Comparison of ENCODE assay signal across 9 mouse cellular contexts in the genomic region with DNA sequence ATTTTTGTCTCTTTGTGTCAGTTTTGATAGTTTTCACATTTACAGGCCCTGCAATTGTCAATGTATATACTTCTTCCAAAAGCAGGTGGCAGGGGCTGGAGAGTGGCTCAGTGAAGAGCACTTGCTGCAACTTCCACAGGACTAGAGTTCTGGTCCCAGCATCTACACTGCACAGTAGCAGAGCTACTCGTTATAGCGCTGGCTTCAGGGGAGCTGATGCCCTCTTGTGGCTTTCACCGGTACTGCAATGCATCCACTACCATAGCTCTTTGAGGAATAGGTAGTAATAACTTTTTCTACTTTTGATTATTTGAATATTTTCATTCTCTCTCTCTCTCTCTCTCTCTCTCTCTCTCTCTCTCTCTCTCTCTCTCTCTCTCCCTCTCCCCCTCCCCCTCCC.
DNase-seq lines count a peak whose midpoint lies in the region; ATAC-seq and TF ChIP-seq lines count a peak whose summit lies in the region.
"Had no signal": no experiment of that assay in that cellular context is flagged by ENCODE, and none has a peak within 500 bp of the region (broad histone marks: within the 10 kb centered on the region; RNA-seq: fewer than 3 reads in every experiment).

No protein-coding gene starts in this region.

- 3% methylated on average over 3 of the region's 3 CpGs for WGBS in heart, embryonic 10.5 days
- WGBS in kidney, adult 2 months: 3% methylated on average over 3 of the region's 3 CpGs
- 1% methylated on average over 3 of the region's 3 CpGs for WGBS in limb, embryonic 11.5 days

- H3K9ac ChIP-seq in limb, embryonic 11.5 days (ENCODE audit: low read length): no peak overlapping the region
- H3K9ac ChIP-seq: midbrain, embryonic 12.5 days had no signal

- peak; percentile 92 for DNase-seq in heart, adult 11 months
- no peak for DNase-seq in heart, embryonic 10.5 days (ENCODE audit: low spot score)
- peak; percentile 55 for DNase-seq in cerebellum, adult 9-11 months
- DNase-seq in gastrocnemius, adult 18-20 months (ENCODE audit: low spot score): peak; percentile 75
- peak; percentile 83 for DNase-seq in kidney, adult 2 months
- peak; percentile 86 for DNase-seq in limb, embryonic 11.5 days (ENCODE audit: low spot score)
- DNase-seq in spleen, postnatal 4 days (ENCODE audit: low spot score in 2 of 2): peak; percentile 85 to 94

- no peak overlapping the region for H3K27ac ChIP-seq in heart, embryonic 10.5 days
- no peak overlapping the region for H3K27ac ChIP-seq in kidney, adult 2 months (ENCODE audit: insufficient read depth, low read depth, low read length)
- no peak overlapping the region for H3K27ac ChIP-seq in limb, embryonic 11.5 days (replicated peaks; ENCODE audit: low read depth, low read length)
- H3K27ac ChIP-seq: midbrain, embryonic 12.5 days had no signal

- no peak for ATAC-seq in limb, embryonic 11.5 days (ENCODE audit: insufficient number of reproducible peaks, low FRiP score, low TSS enrichment, low read depth)
- peak; percentile 69 for ATAC-seq in monocyte, adult 5-6 weeks (replicated peaks; ENCODE audit: insufficient number of reproducible peaks, low FRiP score, low TSS enrichment, poor library complexity, severe bottlenecking)

- TF ChIP-seq POLR2A in kidney, adult 2 months (IDR thresholded peaks at IDR 0.05; ENCODE audit: low read depth, low read length): no peak

- TF ChIP-seq CTCF in kidney, adult 2 months (conservative IDR thresholded peaks at IDR 0.05; ENCODE audit: insufficient read depth, insufficient read length, low read depth, low read length): peak; percentile 98

- H3K4me2 ChIP-seq in limb, embryonic 11.5 days (ENCODE audit: low read depth, severe bottlenecking): no peak overlapping the region
- H3K4me2 ChIP-seq: midbrain, embryonic 12.5 days had no signal

- no peak overlapping the region for H3K4me3 ChIP-seq in heart, embryonic 10.5 days
- H3K4me3 ChIP-seq in kidney, adult 2 months (ENCODE audit: insufficient read depth, low read depth, low read length): no peak overlapping the region
- H3K4me3 ChIP-seq in limb, embryonic 11.5 days (ENCODE audit: low read depth, low read length): no peak overlapping the region
- H3K4me3 ChIP-seq: midbrain, embryonic 12.5 days had no signal

- H3K4me1 ChIP-seq in heart, embryonic 10.5 days: peaks cover 28% of the 10 kb centered on the region
- H3K4me1 ChIP-seq in kidney, adult 2 months (ENCODE audit: control insufficient read depth, insufficient read depth, low read length): no peaks in the 10 kb centered on the region
- no peaks in the 10 kb centered on the region for H3K4me1 ChIP-seq in limb, embryonic 11.5 days (ENCODE audit: control insufficient read depth, insufficient read depth, low read length)

- H3K27me3 ChIP-seq in heart, embryonic 10.5 days (ENCODE audit: insufficient read depth, poor library complexity, severe bottlenecking): no peaks in the 10 kb centered on the region
- H3K27me3 ChIP-seq in kidney, adult 2 months (replicated peaks; ENCODE audit: control insufficient read depth, insufficient read depth, low read length): no peaks in the 10 kb centered on the region
- H3K27me3 ChIP-seq in limb, embryonic 11.5 days (ENCODE audit: control insufficient read depth, insufficient read depth, low read length): no peaks in the 10 kb centered on the region
- H3K27me3 ChIP-seq: midbrain, embryonic 12.5 days had no signal

- H3K36me3 ChIP-seq in heart, embryonic 10.5 days: no peaks in the 10 kb centered on the region
- H3K36me3 ChIP-seq in kidney, adult 2 months (ENCODE audit: control insufficient read depth, insufficient read depth, low read length): no peaks in the 10 kb centered on the region
- no peaks in the 10 kb centered on the region for H3K36me3 ChIP-seq in limb, embryonic 11.5 days (ENCODE audit: control insufficient read depth, insufficient read depth, low read length)
- H3K36me3 ChIP-seq: midbrain, embryonic 12.5 days had no signal

- no peaks in the 10 kb centered on the region for H3K9me3 ChIP-seq in heart, embryonic 10.5 days
- H3K9me3 ChIP-seq in limb, embryonic 11.5 days (ENCODE audit: control insufficient read depth, low read length): no peaks in the 10 kb centered on the region
- H3K9me3 ChIP-seq: midbrain, embryonic 12.5 days had no signal
